Mouse (Mus musculus) liver, embryonic 14.5 days (tissue): Measurements from ENCODE around the gene Slc5a4b. TPM values are rescaled to one million over a fixed set of nuclear protein-coding genes. Genes with fewer than 3 reads are reported as not detected.

Experiments used
- ATAC-seq: fragments of 200-750 bp; cut with Nextera tagmentation; 2 replicates; pipeline ENCODE4 v1.8.0; 2017; ENCODE audit warnings: moderate number of reproducible peaks, mild to moderate bottlenecking, moderate library complexity; ENCODE audit not compliant: insufficient read depth
- DNase-seq, 3 experiments: peaks; one replicate each; pipeline ENCODE4 v3.0.0-alpha.2; 2012 to 2013; ENCODE audit warnings: low read depth in 3 of 3, low spot score in 3 of 3
- H3K27ac ChIP-seq: fragments of 300-500 bp; sonication (generic); 2 replicates; pipeline ENCODE4 v1.5.1; 2014; ENCODE audit warnings: moderate library complexity, mild to moderate bottlenecking, control low read depth, inconsistent platforms
- H3K27me3 ChIP-seq: fragments of 300-500 bp; sonication (generic); 2 replicates; pipeline ENCODE4 v1.6.1; 2014; ENCODE audit warnings: mild to moderate bottlenecking, low read length, moderate library complexity; ENCODE audit not compliant: control insufficient read depth, insufficient read depth
- H3K36me3 ChIP-seq: fragments of 300-500 bp; sonication (generic); replicated peaks from 2 replicates; pipeline ENCODE4 v1.6.1; 2014; ENCODE audit warnings: low read depth; ENCODE audit not compliant: control insufficient read depth, insufficient read depth
- H3K4me1 ChIP-seq, 2 experiments: fragments of 200-500 bp in 1 of 2; fragments of 300-500 bp in 1 of 2; sonication (generic) in 1 of 2; replicated peaks; 2 replicates each; pipeline ENCODE4 v1.6.1; 2012 to 2014; ENCODE audit warnings: antibody characterized with exemption in 1 of 2, inconsistent platforms in 1 of 2, low read length in 1 of 2; ENCODE audit not compliant: control insufficient read depth in 2 of 2, insufficient read depth in 2 of 2
- H3K4me2 ChIP-seq: fragments of 300-500 bp; sonication (generic); 2 replicates; pipeline ENCODE4 v1.6.1; 2014; ENCODE audit warnings: low read depth, mild to moderate bottlenecking, control low read depth, moderate library complexity
- H3K4me3 ChIP-seq, 2 experiments: fragments of 200-500 bp in 1 of 2; fragments of 300-500 bp in 1 of 2; sonication (generic) in 1 of 2; 2 replicates each; pipeline ENCODE4 v1.5.1; 2012 to 2014; ENCODE audit warnings: low read depth in 2 of 2, low read length in 2 of 2, mild to moderate bottlenecking in 2 of 2, control low read depth in 1 of 2, inconsistent platforms in 1 of 2, moderate library complexity in 1 of 2; ENCODE audit not compliant: insufficient read depth in 1 of 2
- H3K9ac ChIP-seq: fragments of 300-500 bp; sonication (generic); replicated peaks from 2 replicates; pipeline ENCODE4 v1.6.1; 2014; ENCODE audit warnings: mild to moderate bottlenecking, control low read depth, moderate library complexity
- H3K9me3 ChIP-seq: fragments of 300-500 bp; sonication (generic); 2 replicates; pipeline ENCODE4 v1.6.1; 2016; ENCODE audit warnings: low read length, mixed read lengths; ENCODE audit not compliant: control insufficient read depth
- CTCF ChIP-seq: IDR thresholded peaks from 2 replicates; pipeline ENCODE4 v1.5.1; 2016; ENCODE audit warnings: antibody characterized with exemption, low read depth, control low read depth
- EP300 ChIP-seq: IDR thresholded peaks from 2 replicates; pipeline ENCODE4 v1.6.1; 2016; ENCODE audit warnings: antibody characterized with exemption, low read depth
- WGBS: fragments of 180-500 bp; shearing (Covaris S2); extraction: QIAGEN DNeasy Blood & Tissue Kit; methylation state at CpG from one replicate; pipeline ENCODE4 v1.1.7; 2014; ENCODE audit not compliant: insufficient replicate concordance; 5-methylcytosine and 5-hydroxymethylcytosine counted together
- polyA plus RNA-seq, 2 experiments: library from polyadenylated mRNA; depleted of rRNA in 1 of 2; stranded (reverse) in 1 of 2; unstranded in 1 of 2; fragments of >200 nt; fragmentation: Nextera tagmentation in 1 of 2; extraction: Ambion mirVana in 1 of 2; gene quantifications; 2 replicates each; pipeline versions ENCODE4 v1.2.1 to v1.2.3; 2012 to 2014

Gene Slc5a4b
- polyA plus RNA-seq, 2 experiments: 0.03 to 0.10 TPM

DNA sequence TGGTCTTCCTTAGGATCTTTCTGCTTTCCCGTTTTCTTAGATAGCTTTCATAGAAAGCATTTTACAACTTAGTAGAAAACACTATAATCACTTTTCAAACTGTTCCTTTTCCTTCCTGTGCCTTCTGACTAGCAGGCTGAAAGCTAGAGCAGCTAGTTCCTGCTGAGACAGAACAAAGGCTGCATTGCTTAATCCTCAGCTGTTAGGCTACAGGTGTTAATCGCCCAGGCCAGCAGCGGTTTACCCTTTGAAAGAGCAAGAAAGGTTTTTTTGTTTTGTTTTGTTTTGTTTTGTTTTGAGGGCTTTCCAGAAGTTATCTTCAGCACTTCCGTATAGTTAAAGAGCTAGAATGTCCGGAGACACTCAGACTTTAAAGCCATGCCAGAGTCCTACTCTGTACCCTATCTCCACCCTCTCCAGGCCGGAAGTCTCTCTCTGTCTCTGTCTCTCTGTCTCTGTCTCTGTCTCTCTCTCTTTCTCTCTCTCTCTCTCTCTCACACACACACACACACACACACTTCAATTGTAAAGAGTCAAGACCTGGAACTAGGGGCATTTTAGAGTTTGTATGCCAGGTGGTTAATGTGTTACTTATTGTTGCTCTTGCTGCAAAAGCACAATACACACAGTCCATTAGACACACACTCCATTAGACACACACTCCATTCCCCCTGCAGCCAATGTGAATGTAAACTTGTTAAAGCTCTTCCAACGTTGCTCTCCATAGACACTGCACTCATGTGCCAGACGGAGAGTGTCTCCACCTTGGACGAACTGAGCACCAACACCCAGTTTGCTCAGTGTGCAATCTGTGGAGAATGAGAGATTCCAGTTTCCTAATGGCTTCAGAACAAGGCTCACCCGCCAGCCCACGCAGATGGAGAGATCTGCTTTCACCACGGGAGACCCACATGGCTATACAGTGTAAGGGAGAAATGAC, 42.8 kb downstream of the Slc5a4b start:
- H3K4me3 ChIP-seq: no peak overlapping the region
- no peak overlapping the region for H3K4me2 ChIP-seq
- ATAC-seq: peak; percentile 37; the same call in 1 of the 2 replicates
- no peak for DNase-seq
- H3K36me3 ChIP-seq: no peaks in the 10 kb centered on the region
- no peak for TF ChIP-seq CTCF
- no peak for TF ChIP-seq EP300
- H3K9me3 ChIP-seq: no peaks in the 10 kb centered on the region
- no peaks in the 10 kb centered on the region for H3K27me3 ChIP-seq
- peaks cover 0 to 2% of the 10 kb centered on the region in 2 experiments; a peak in 1 of 4 replicates for H3K4me1 ChIP-seq
- H3K27ac ChIP-seq: no peak overlapping the region
- no peak overlapping the region for H3K9ac ChIP-seq
- 27% methylated on average over 12 of the region's 12 CpGs for WGBS

DNA sequence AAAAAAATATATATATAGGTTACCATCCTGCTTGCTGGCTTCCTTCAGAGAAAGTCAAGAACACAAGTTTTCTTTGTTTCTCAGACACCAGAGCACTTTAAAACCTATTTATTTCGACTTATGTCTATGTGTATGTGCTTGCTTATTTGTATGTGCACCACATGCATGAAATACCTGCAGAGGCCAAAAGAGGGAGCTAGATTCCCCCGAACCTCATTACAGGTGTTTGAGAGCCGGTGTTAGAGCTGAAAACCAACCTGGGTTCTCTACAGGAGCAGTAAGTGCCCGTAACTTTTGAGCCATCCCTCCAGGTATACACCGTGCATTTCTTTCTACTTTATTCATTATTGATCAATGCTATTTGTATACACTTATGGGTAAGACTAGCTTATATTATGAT, 48.3 kb downstream of the Slc5a4b start:
- Histone ChIP-seq H3K27ac (no peak overlapping the region), H3K9ac (no peak overlapping the region), H3K4me3 (no peak overlapping the region), H3K36me3 (no peaks in the 10 kb centered on the region), H3K9me3 (no peaks in the 10 kb centered on the region), H3K4me2 (no peak overlapping the region), H3K27me3 (no peaks in the 10 kb centered on the region), H3K4me1 (no peaks in the 10 kb centered on the region)
- no peak for DNase-seq
- TF ChIP-seq EP300 (no peak), CTCF (no peak)
- WGBS: 73% methylated on average over 5 of the region's 5 CpGs
- no peak for ATAC-seq

DNA sequence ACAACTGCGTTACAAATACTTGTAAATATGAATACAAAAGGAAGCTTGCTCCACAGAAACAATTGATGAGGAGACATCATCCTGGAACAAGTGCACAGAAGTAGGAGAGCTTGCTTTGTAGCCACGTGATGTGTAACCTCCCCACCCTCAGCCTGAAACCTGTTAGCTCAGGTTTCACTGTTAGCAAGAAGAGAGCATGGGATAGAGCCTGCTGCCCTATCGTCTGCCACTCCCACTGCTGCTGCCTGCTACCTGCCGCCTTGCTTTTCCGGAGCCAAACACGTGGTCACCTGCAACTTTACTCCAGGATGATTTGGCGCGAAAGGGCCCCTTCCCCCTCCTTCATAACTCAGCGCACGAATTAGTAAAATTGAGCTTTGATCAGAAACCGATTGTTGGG, 58.9 kb downstream of the Slc5a4b start:
- ATAC-seq: no peak
- no peak overlapping the region for H3K27ac ChIP-seq
- H3K4me2 ChIP-seq: no peak overlapping the region
- peaks cover 0 to 1% of the 10 kb centered on the region in 2 experiments; a peak in 1 of 4 replicates for H3K4me1 ChIP-seq
- H3K9ac ChIP-seq: no peak overlapping the region
- no peaks in the 10 kb centered on the region for H3K9me3 ChIP-seq
- whole genome bisulfite sequencing: 62% methylated on average over 11 of the region's 11 CpGs
- TF ChIP-seq EP300: no peak
- no peak for DNase-seq
- no peak overlapping the region for H3K4me3 ChIP-seq
- H3K36me3 ChIP-seq: no peaks in the 10 kb centered on the region
- no peaks in the 10 kb centered on the region for H3K27me3 ChIP-seq

GRCm38 (mm10) chr10:76048967-76049366, 61.8 kb downstream of the Slc5a4b start:
- H3K4me2 ChIP-seq: no peak overlapping the region
- DNase-seq: no peak
- 40% methylated on average over 6 of the region's 6 CpGs for WGBS
- no peak overlapping the region for H3K27ac ChIP-seq
- H3K36me3 ChIP-seq: no peaks in the 10 kb centered on the region
- H3K9ac ChIP-seq: no peak overlapping the region
- H3K9me3 ChIP-seq: no peaks in the 10 kb centered on the region
- H3K4me1 ChIP-seq: peaks cover 0 to 6% of the 10 kb centered on the region in 2 experiments; a peak in 2 of 4 replicates
- TF ChIP-seq EP300 (no peak), CTCF (no peak)
- H3K27me3 ChIP-seq: no peaks in the 10 kb centered on the region
- H3K4me3 ChIP-seq: no peak overlapping the region
- ATAC-seq: no peak

GRCm38 (mm10) chr10:76047182-76047869, 63.4 kb downstream of the Slc5a4b start:
- no peak overlapping the region for H3K27ac ChIP-seq
- TF ChIP-seq CTCF (no peak), EP300 (no peak)
- no peak overlapping the region for H3K4me3 ChIP-seq
- H3K9ac ChIP-seq: no peak overlapping the region
- peaks cover 0 to 6% of the 10 kb centered on the region in 2 experiments; a peak in 2 of 4 replicates for H3K4me1 ChIP-seq
- H3K36me3 ChIP-seq: no peaks in the 10 kb centered on the region
- H3K4me2 ChIP-seq: no peak overlapping the region
- no peaks in the 10 kb centered on the region for H3K9me3 ChIP-seq
- no peaks in the 10 kb centered on the region for H3K27me3 ChIP-seq
- 35% methylated on average over 5 of the region's 5 CpGs for WGBS
- DNase-seq (no peak), ATAC-seq (peak; percentile 70; the same call in 1 of the 2 replicates)
